Mouse (Mus musculus) thymus, adult 2 months (tissue): ENCODE results near the gene Whamm.

Source experiments
- CTCF ChIP-seq: fragments of 200-500 bp; IDR thresholded peaks from 2 replicates; pipeline ENCODE4 v1.5.1; 2012; ENCODE audit warnings: mild to moderate bottlenecking, control low read depth, low read length, moderate library complexity, borderline replicate concordance; ENCODE audit not compliant: control insufficient read depth, poor library complexity, insufficient read depth; ENCODE audit errors: extremely low read depth
- POLR2A ChIP-seq: fragments of 200-500 bp; IDR thresholded peaks from 2 replicates; pipeline ENCODE4 v1.6.1; 2012; ENCODE audit warnings: mild to moderate bottlenecking, low read length, control low read depth, moderate library complexity; ENCODE audit not compliant: control insufficient read depth, poor library complexity, insufficient read depth; ENCODE audit errors: extremely low read depth

GRCm38 (mm10) chr7:81585326-81585725, 14.3 kb downstream of the Whamm start:
- TF ChIP-seq CTCF (no peak), POLR2A (no peak)
